Mouse (Mus musculus) heart, postnatal 10 days (tissue): Measurements from ENCODE around the gene Pptc7. TPM values are rescaled to one million over a fixed set of nuclear protein-coding genes. Genes with fewer than 3 reads are reported as not detected.
"Not testable (repeated sequence)": the region's sequence is repeated elsewhere in the genome, so short reads cannot be mapped to it uniquely, and the experiment has no call there.

ENCODE experiments used
- DNase-seq, 2 experiments: peaks; one replicate each; pipeline ENCODE4 v3.0.0; 2021
- intact Hi-C: fragments of 180-260 bp; cut with DNase I; formaldehyde crosslinking; loops from one replicate; pipeline ENCODE4 v1.15.1; 2025
- total RNA-seq, 2 experiments: library from RNA; stranded (reverse); gene quantifications; 2 replicates each; pipeline ENCODE4 v1.2.3; 2021

Pptc7 gene
- total RNA-seq, 2 experiments from 2014 or later, result 63.4 to 83.1 TPM

DNA sequence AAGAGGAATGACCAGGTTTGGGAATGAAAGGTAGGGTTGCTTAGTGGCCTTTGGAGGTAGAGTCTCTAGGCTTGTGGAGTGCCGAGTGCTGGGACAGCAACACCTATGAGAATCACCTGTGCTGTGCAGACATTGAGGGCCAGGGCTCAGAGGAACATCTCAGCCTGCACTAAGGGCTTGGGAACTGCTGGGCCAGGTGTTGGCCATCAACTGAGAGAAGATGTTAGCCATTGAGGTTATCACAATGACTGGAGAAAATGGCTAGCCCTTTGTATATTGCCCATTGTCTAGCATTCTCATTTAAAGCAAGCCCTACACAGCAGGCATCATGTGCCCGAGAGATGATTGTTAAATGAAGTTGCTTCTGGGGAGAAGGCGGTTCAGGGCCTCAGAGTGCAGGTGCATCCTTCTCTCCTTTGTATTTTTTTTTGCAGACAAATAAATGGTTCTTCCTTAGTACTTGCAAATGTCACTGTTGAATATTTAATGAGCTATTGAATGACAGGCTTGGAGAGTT is 10.1 kb downstream of the Pptc7 start:
- intact Hi-C loops, result no loop called here
- no peak for DNase-seq

DNA sequence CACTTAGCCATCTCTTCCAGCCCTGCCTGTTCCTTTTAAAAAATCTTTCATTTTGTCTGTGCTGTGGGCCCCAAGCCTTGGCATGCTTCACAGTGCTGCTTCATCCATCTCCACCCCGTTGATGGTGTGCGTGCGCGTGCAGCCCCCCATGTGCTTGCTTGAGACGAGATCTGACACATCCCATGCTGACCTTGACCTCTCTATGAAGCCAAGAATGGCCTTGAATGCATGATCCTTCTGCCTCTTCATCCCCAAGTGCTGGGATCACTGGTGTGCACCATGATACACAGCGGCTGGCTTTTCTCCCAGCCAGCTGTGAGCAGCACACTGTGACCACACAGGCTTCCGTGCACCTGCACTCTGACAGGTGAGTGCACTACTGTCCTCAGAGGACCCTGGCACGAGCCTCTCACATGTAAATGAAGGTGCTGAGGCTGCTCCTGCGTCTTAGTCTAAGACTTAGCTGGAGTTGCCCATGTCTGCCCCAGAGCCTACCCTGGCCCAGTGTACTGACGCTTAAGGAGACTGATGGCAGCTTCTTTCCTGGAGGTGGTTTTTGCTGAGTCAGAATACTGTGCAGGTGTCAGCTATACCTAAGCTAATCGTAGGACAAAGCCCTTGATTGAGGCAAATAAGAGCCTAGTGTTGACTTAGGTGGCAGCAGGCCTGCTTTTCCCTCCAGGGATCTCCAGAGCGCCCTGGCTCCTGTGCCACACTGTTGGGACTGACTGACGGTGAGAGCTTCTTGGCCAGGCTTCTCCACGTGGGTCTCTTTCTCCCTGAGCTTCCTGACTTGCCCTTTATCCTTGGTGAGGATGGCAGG is 11.2 kb downstream of the Pptc7 start:
- intact Hi-C loops, result no loop called here
- DNase-seq, result no peak

DNA sequence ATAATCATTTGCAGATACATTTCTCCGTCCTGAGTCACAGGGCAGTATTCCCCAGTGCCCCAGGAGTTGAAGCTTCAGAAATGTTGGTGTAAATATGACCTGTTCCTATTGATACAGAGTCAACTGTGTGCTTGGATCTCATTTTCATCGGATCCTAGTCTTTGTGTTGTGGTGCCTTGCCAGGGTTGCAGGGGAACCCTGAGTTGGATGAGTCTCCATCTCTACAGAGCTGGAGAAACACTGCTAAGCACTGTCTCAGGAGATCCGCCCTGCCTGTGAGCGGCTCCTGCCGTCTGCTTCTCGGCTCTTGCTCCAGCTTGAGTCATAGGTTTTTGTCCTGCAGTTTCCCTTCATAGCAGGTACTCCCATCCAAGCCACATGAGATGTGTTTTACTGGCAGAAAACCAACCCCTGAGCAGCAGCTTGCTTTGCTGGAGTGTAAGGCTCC is 15.9 kb downstream of the Pptc7 start:
- intact Hi-C loops, result no loop called here
- DNase-seq, result no peak

DNA sequence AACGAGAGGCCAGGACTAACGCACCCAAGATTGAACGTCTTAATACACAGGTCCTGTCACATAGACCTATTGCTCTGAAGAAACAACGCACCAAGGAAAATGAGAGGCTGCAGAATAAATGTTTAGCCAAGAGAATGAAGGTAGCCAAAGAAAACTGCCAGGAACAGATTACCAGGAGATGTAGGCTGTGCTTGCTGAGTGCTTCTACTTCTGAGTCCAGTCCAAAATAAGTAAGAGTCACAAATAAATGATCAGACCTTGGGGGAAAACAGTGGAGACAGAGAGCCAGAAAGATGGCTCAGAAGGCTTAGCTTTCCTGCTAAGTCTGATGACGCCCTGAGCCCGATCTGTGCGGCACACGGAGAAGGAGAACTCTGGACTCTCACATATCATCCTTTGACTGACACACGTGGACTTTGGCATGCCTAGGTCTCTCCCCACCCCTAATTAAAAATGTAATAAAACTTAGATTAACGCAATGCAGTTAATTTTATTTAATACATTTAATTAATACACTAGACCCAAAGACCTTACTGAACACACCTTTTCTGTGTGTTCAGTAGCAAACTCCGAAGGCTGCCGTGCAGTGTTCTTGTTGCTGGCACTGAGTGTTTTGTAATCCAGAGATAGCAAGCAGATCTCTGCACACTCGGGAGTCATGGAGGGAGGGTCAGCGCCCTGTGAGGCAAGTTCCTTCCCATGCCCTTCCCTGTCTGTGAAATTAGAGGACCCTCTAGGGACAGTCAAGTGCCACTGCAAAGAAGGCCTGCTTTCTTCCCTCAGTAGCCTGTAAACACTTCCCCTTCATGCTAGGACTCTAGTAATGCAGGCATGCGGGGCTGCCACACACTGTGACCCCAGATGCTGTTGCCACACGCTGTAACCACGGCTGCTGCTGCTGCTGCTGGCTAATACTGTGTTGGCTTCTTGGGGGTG is 18.9 kb downstream of the Pptc7 start:
- intact Hi-C loops, result no loop called here
- DNase-seq, result no peak

DNA sequence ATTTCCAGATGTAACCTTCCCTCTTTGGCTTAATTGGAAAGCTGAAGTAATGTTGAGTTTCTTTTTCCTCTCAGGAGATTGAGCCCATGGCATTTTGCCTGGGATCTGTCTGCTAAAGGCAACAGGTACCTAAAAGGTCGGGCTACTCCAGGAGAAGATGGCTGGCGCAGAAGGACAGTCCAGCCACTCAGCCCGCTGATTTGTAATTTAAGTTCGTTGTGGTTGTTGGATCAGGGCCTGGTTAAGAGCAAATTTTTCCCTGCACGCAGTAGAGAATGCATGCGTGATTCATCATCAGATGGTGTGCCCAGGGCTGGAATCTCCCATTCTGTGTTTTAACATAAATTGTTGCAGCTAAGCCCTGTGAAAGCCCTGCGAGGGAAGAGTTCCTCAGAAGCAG is 19.8 kb downstream of the Pptc7 start:
- intact Hi-C loops, result no loop called here
- DNase-seq, result no peak

DNA sequence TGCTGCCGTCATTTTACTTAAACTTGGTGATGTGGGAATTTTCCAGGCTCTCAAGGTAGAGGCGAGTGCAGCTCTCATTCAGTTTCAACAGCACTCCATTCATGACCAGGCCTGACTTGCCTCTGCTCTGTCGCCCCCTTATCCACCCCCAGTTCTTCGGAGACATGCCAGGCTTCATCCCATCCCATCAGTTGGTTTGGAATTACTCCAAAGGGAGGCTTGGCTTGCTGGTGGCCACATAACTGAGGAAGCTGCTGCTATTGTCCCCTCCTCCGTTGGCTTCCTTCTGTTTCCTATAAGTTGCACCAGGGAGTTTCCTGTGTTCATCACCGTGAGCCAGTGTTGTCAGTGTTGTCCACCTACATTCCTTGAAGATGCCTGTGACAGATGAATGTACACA is 20.4 kb downstream of the Pptc7 start:
- peak in 1 of 2 experiments; percentile 37 for DNase-seq
- intact Hi-C loops, result no loop called here

DNA sequence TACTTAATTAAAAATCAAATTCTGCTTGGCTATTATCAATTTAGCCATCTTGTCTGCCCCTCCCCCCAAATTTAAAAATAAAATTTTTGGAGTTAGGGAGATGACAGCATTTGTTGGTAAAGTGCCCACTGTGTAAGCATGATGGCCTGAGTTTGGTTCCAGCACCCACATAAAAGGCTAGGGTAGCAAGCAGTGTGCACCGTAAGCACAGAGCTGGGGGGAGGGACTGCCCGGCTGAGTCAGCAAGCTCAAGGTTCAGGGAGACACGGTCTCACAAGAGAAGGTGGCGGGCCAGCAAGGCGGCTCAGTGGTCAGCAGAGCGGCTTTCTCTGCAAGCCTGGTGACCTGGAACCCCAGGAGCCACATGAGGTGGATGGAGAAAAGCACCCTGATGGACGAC is 21.3 kb downstream of the Pptc7 start:
- DNase-seq, result no peak
- intact Hi-C loops, result no loop called here

DNA sequence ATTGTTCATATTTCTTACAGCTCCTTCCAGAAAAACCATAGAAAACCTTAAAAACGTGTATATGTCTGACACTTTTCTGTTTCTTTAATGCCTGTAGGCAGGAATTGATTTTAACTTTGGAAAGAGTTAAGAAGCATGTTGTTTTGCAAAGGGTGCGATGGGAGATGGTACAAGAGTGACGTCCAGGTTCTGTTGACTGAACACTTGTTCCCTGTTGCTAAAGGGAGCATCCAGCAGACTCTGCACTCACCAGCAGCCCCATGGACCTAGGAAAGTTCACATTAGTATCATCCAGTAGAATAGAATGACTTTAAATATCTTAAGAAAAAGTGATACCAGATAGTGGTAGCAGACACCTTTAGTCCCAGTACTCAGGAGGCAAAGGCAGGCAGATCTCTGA is 22.4 kb downstream of the Pptc7 start:
- DNase-seq, result no peak
- intact Hi-C loops, result no loop called here

DNA sequence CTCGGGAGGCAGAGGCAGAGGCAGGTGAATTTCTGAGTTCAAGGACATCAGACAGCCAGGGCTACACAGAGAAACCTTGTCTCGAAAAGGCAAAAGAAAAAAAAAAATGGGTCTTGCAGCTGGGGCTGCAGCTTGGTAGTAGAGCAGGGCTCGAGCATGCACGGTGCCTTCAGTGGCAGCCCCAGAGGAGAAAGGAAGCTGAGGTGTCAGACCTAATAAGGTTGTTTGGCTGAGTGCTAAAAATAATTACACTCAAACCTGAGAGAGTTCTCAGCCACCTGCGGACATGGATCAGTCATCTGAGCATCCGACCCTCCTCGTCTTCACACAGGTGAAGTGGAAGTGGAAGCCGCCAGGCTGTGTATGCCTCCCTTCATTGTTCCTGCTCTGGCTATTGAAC is 26.5 kb downstream of the Pptc7 start:
- DNase-seq, result no peak
- intact Hi-C loops, result no loop called here

DNA sequence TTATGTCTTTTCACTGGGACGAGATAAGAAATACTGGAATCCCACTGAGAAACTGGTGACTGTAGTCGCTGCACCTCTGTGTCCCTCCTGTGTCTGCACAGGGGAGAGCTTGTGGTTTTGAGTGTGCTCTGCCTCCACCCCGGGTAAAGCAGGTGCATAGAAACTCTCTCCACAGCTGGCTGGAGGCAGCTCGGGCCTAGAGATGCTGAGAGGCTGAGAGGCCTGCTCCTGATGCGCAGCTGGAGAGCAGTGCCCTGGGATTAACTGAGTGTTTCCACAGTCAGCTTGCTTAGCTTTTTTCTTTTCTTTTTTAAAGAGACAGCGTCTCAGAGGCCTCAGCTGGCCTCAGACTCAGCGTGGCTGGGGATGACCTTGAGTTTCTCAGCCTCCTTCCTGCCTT is 27.5 kb downstream of the Pptc7 start:
- intact Hi-C loops, result no loop called here
- DNase-seq, result no peak

DNA sequence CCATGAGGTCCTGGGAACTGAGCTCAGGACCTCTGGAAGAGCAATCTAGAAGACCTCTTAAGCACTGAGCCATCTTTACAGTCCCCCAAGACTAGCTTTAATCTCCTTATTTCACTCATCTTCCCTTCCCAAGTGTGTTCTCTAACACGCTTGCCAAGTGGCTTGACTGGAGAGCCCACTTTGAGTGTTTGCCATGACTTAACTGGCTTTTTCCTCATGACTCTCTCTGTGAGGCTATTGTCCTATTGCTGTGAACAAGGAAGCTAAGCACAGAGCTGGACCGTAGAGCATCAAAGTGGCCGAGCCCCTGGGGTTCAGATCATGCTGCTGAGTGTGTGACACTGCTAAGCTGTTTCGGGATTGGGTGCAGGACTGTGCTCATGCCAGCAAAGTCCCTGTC is 28.2 kb downstream of the Pptc7 start:
- DNase-seq, result no peak

DNA sequence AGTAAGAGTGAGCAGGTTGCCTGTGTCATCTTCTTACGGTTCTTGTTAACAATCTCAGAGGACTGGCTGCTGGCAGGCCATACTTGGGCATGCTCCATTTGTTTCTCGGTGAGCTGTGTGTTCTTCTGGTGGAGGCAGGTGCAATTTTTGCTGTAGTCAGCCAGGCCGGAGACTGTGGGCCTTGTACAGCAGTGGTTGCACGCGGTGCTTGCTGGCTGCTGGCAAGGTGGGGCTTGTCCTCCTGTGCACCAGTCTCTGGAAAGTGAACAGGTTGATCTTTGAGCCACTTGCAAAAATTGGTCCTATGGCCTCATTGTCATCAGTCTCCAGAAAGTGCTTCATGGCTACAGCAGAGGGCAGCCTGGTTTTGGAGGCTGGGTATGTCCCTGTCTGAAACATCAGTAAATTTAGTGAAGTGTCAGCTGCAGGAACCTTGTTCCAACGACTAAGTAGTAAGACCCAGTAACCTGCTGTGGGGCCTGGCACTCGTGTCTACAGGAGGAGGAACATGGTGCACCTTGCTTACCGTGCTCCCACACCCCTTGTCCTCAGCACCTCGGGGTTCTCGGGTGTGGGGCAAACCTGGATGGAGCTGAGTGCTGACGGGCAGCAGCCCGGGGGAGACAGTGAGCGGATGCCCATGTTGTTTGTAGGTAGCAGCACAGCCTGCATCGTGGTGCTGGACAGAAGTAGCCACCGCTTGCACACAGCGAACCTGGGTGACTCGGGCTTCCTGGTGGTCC is 28.9 kb downstream of the Pptc7 start:
- no peak for DNase-seq
- intact Hi-C loops, result no loop called here

More for the DNA sequence above, 28.2 kb downstream of the Pptc7 start:
- intact Hi-C loops, result no loop called here

DNA sequence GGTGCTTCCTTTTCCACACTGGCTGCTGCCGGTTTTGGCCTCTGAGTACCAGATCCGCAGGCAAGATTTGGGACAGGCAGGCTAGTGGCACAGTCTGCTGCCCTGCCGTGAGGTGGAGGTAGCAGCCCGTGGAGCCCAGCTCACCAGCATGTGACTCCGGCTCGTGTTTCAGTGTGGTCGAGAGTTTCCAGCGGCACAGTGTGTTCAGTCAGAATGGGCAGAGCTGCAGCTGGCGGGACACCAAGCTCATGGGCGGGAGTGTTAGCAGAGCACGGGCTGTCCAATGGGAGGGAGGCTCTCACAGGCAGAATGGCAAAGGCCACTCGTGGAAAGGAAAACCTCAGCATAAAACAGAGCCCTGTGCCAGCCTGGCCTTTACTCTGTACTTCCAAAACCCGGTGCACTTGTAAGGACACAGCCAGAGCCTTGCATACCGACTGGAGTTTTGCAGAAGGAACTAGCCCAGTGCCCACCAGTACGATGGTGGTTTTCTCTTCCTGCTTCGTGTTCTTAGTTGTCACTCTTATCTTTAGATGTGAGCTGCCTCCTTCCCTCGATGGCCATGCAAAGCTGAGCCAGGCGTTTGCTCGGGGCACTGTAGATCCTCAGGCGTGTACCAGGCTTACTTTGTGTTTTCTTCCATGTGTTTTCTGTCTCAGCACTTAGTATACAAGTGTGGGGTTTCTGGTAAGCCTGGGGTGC is 31.0 kb downstream of the Pptc7 start:
- intact Hi-C loops, result loop anchor here (2.0 kb wide), 1 partner anchor 30 kb away; the partner anchor contains the start of gene Pptc7
- peak; percentile 92 to 93 for DNase-seq

DNA sequence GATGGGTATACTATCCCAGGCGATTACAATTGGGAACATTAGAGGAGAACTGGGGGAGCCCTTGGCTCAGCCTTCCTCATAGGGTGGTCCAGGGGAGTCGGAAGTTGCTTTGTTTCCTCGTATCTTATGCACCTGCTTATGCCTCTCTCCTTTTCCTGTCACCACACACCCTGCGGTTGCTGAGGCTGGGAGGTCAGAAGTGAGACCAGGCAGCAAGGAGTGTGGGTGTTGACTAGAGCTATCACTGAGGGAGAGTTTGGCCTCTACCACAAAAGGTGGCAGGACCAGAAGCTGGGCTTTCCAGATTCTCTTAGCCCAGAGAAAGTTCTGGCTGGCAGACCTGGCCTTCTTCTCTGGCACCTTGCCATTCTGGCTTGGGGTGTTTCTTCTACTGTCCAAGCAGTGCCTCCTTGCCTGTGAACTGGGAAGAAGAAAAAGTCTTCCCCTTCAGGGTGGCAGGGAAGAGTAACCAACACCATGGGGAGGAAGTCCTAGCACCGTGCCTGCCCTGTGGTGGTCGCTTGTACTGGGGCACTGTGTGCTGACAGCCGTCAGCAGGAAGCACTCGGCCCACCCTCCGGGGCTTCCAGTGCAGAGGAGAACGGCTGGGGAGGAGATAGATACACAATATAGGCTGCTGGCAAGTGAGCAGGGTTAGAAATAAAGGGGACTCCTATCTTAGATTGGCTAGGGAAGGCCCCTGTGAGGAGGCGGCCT is 33.3 kb downstream of the Pptc7 start:
- intact Hi-C loops, result loop anchor here (2.0 kb wide), 1 partner anchor 49 kb away; no protein-coding TSS in a partner anchor
- no peak for DNase-seq

DNA sequence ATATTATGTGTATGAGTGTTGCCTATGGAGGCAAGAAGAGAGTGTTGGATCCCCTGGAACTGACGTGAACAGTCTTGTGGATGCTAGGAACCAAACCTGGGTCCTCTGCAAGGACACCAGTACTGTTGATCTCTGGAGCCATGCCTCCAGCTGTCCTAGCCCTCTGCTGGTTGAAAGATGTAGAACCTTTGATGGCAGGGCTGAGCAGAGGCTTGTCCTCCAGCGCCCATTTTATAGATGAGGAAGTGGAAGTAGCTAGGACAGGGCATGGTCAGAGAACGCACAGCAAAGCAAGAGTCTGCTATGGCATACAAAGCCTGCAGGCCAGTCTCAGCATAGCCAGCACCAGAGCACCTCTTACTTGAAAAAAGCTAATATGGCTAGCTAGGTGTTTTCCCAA is 33.9 kb downstream of the Pptc7 start:
- intact Hi-C loops, result no loop called here

DNA sequence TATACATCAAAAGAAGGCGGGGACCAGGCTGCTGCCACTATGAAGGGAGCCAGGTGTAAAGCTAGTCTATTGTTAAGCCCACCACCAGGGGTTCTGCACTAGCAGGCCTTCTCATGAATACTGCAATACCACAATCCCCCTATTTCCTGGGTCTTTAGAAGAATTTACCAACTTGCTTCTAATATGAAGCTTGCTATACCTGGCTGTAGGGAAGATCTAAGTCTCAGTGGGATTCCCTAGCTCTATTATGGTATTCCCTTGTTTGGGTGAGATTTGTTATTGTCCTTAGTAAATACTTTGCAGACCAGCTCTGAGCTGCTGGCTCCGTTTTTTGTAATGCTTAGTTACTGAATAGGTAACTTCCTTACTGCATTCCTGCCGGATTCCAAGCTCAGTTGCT is 34.8 kb downstream of the Pptc7 start:
- intact Hi-C loops, DNase-seq: not testable (repeated sequence)

More for the DNA sequence above, 33.9 kb downstream of the Pptc7 start:
- peak; percentile 51 to 57 for DNase-seq

DNA sequence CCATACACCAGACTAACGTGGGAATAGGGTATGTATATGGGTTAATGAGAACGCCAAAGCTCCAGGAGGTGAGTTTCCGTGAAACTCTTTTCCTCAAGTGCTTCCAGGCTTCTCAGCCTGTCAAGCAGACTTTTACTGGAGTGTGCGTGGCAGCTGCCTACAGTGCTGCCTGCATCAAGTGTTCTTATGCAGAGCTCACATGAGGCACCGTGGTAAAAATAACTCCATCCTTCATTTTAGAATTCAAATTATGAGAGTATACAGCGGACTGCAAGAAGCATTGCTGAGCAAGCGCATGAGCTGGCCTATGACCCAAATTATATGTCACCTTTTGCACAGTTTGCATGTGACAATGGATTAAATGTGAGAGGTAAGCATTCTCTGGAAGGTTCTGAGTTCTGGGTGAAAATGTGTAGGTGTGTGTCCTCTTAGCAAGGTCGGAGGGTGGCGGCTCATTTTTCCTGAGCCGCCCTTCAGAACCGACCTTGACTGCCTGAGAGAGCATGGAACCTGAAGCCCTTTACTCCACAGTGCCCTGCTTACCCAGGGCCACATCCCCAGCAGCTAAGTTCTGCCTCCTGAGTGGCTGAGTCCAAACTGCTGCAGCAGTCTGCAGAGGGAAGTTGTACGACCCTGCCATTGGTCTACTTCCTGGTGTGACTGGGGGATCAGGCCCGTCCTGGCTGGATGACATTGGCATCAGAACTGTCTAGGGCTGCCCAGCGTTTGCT is 35.5 kb downstream of the Pptc7 start:
- DNase-seq, result peak; percentile 61 to 69

DNA sequence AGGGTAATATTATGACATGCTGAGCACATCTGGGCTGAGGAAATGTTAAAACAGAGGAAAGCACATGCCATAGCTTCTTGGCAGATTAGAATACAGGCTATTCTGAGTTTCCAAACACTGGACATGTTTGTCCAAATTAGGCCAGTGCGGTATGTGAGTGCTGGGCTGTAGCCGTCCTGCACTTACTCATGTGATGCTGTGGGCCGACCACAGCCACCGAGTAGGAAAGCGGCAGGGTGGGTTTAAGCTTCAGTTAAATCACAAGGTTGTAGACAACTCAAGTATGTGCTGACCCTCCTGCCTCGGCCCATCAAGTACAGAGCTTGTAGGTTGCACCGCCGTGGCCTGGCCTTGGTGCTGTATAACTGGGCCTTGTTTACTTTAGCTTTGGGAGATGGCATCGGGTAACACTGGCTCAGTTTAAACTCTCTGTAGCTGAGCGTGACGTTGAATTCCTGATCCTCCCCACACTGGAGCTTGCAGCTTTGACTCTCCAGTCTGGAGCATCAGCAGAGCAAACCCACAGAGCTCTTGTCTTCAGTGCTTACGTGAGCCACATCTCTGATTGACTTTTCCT is 36.1 kb downstream of the Pptc7 start:
- intact Hi-C loops, result no loop called here
- no peak for DNase-seq

More for the DNA sequence above, 35.5 kb downstream of the Pptc7 start:
- intact Hi-C loops, result no loop called here
